Mouse (Mus musculus) neural tube, embryonic 13.5 days (tissue): Measurements from ENCODE around the gene Vps37b. TPM values are rescaled to one million over a fixed set of nuclear protein-coding genes. Genes with fewer than 3 reads are reported as not detected.

Source experiments
- ATAC-seq: fragments of 200-750 bp; cut with Nextera tagmentation; 2 replicates; pipeline ENCODE4 v1.8.0; 2017; ENCODE audit warnings: low read depth, mild to moderate bottlenecking, moderate TSS enrichment, moderate library complexity
- H3K27ac ChIP-seq: fragments of 300-500 bp; sonication (generic); replicated peaks from 2 replicates; pipeline ENCODE4 v1.5.1; 2015; ENCODE audit warnings: moderate library complexity, mild to moderate bottlenecking, inconsistent platforms
- H3K27me3 ChIP-seq: fragments of 300-500 bp; sonication (generic); 2 replicates; pipeline ENCODE4 v1.6.1; 2015; ENCODE audit warnings: mild to moderate bottlenecking, inconsistent platforms
- H3K36me3 ChIP-seq: fragments of 300-500 bp; sonication (generic); 2 replicates; pipeline ENCODE4 v1.6.1; 2015; ENCODE audit warnings: mild to moderate bottlenecking, inconsistent platforms
- H3K4me1 ChIP-seq: fragments of 300-500 bp; sonication (generic); replicated peaks from 2 replicates; pipeline ENCODE4 v1.6.1; 2015; ENCODE audit warnings: inconsistent platforms
- H3K4me2 ChIP-seq: fragments of 300-500 bp; sonication (generic); 2 replicates; pipeline ENCODE4 v1.6.1; 2015; ENCODE audit warnings: inconsistent platforms, mild to moderate bottlenecking, moderate library complexity
- H3K4me3 ChIP-seq: fragments of 300-500 bp; sonication (generic); 2 replicates; pipeline ENCODE4 v1.5.1; 2015; ENCODE audit warnings: mild to moderate bottlenecking, inconsistent platforms
- H3K9ac ChIP-seq: fragments of 300-500 bp; sonication (generic); 2 replicates; pipeline ENCODE4 v1.6.1; 2015; ENCODE audit warnings: moderate library complexity, mild to moderate bottlenecking, inconsistent platforms
- H3K9me3 ChIP-seq: fragments of 300-500 bp; sonication (generic); 2 replicates; pipeline ENCODE4 v1.6.1; 2016; ENCODE audit warnings: inconsistent platforms
- WGBS: fragments of 180-500 bp; shearing (Covaris S2); methylation state at CpG from one replicate; pipeline ENCODE4 v1.1.7; 2015; 5-methylcytosine and 5-hydroxymethylcytosine counted together
- polyA plus RNA-seq: library from polyadenylated mRNA; unstranded; fragments of >200 nt; fragmentation: Nextera tagmentation; extraction: Ambion mirVana; gene quantifications from 2 replicates; pipeline ENCODE4 v1.2.1, GENCODE M21; 2015

Gene Vps37b
- polyA plus RNA-seq, 1 experiment from 2014 or later = 77.5 TPM

DNA sequence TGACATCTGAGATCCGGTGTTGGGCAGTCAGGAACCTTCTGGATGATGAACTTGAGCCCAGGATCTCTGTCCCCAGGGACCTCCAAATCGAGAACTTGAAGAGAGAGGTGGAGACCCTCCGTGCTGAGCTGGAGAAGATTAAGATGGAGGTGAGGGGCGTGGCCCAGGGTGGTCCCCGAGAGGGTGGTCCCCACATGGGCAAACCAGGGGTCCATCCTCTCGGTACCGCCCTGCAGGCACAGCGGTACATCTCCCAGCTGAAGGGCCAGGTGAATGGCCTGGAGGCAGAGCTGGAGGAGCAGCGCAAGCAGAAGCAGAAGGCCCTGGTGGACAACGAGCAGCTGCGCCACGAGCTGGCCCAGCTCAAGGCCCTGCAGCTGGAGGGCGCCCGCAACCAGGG, 35.4 kb downstream of the Vps37b start:
- 89% methylated on average over 14 of the region's 14 CpGs for WGBS
- H3K27me3 ChIP-seq = peaks cover 7% of the 10 kb centered on the region; the same call in 1 of the 2 replicates
- no peak overlapping the region for H3K4me2 ChIP-seq
- no peak overlapping the region for H3K9ac ChIP-seq
- H3K36me3 ChIP-seq = 0 out of 2 replicates have a peak, but pooled peaks cover 9% of the 10 kb centered on the region
- H3K4me1 ChIP-seq = peaks cover 39% of the 10 kb centered on the region
- H3K27ac ChIP-seq = no peak overlapping the region
- H3K4me3 ChIP-seq = no peak overlapping the region
- H3K9me3 ChIP-seq = no peaks in the 10 kb centered on the region
- no peak for ATAC-seq

DNA sequence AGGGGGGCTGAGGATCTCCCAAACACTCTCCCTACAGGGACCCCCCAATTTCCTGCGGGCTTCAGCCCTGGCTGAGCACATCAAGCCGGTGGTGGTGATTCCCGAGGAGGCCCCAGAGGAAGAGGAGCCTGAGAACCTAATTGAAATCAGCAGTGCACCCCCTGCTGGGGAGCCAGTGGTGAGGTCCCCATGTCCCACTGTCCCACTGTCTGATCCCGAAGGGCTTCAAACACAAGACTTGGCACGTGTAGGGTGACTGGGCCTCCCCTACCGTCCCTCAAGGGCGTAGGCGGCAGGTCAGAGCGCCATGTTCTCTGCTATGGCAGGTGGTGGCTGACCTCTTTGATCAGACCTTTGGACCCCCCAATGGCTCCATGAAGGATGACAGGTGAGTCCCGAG, 35.9 kb downstream of the Vps37b start:
- no peak overlapping the region for H3K4me3 ChIP-seq
- WGBS = 87% methylated on average over 10 of the region's 10 CpGs
- ATAC-seq = no peak

DNA sequence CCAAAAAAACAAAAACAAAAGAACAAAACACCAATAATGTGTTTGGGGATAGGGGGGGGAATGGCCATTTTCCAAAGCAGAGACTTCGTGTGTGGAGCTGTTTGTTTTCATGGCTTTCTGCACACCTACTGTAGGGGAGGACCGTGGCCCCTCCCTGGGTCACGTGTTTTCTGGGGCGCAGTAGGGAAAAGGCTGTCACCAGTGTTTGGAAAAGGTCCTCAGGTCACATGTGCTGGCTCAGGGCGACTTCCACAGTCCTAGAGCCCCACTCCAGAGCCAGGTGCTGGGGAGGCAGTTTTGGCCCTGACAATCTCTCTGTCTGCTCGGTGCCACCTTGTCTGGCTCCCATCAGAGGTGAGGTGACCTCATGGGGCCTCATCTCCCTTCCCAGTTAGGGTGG, 36.7 kb downstream of the Vps37b start:
- no peak for ATAC-seq
- Histone ChIP-seq H3K27me3 (peaks cover 17% of the 10 kb centered on the region; the same call in 1 of the 2 replicates), H3K4me1 (peaks cover 46% of the 10 kb centered on the region), H3K4me3 (no peak overlapping the region), H3K9ac (no peak overlapping the region), H3K36me3 (0 out of 2 replicates have a peak, but pooled peaks cover 6% of the 10 kb centered on the region), H3K27ac (no peak overlapping the region), H3K9me3 (no peaks in the 10 kb centered on the region), H3K4me2 (no peak overlapping the region)
- WGBS = 81% methylated on average over 6 of the region's 6 CpGs

More for the DNA sequence above, 35.9 kb downstream of the Vps37b start:
- Histone ChIP-seq H3K36me3 (0 out of 2 replicates have a peak, but pooled peaks cover 7% of the 10 kb centered on the region), H3K4me2 (no peak overlapping the region), H3K9me3 (no peaks in the 10 kb centered on the region), H3K27me3 (peaks cover 12% of the 10 kb centered on the region; the same call in 1 of the 2 replicates), H3K9ac (no peak overlapping the region), H3K4me1 (peaks cover 41% of the 10 kb centered on the region), H3K27ac (no peak overlapping the region)

DNA sequence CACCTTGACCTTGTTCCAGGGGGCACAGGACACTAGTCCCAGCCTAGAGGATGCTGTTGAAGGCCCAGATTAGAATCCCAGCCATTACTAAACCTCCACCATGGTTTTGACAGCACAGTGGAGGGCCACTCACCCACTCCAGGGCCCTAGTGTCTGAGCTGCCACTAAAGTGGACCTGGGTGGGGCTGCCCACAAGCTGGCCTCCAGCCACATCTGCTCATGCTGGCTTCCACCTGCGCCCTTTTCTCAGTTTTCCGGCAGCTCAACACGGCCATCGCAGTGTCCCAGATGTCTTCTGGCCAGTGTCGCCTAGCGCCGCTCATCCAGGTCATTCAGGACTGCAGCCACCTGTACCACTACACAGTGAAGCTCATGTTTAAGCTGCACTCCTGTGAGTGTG, 37.6 kb downstream of the Vps37b start:
- Histone ChIP-seq H3K9me3 (no peaks in the 10 kb centered on the region), H3K9ac (no peak overlapping the region), H3K4me1 (peaks cover 55% of the 10 kb centered on the region), H3K4me2 (no peak overlapping the region), H3K36me3 (0 out of 2 replicates have a peak, but pooled peaks cover 6% of the 10 kb centered on the region), H3K4me3 (no peak overlapping the region), H3K27me3 (peaks cover 17% of the 10 kb centered on the region; the same call in 1 of the 2 replicates), H3K27ac (no peak overlapping the region)
- ATAC-seq = no peak
- WGBS = 89% methylated on average over 7 of the region's 7 CpGs

DNA sequence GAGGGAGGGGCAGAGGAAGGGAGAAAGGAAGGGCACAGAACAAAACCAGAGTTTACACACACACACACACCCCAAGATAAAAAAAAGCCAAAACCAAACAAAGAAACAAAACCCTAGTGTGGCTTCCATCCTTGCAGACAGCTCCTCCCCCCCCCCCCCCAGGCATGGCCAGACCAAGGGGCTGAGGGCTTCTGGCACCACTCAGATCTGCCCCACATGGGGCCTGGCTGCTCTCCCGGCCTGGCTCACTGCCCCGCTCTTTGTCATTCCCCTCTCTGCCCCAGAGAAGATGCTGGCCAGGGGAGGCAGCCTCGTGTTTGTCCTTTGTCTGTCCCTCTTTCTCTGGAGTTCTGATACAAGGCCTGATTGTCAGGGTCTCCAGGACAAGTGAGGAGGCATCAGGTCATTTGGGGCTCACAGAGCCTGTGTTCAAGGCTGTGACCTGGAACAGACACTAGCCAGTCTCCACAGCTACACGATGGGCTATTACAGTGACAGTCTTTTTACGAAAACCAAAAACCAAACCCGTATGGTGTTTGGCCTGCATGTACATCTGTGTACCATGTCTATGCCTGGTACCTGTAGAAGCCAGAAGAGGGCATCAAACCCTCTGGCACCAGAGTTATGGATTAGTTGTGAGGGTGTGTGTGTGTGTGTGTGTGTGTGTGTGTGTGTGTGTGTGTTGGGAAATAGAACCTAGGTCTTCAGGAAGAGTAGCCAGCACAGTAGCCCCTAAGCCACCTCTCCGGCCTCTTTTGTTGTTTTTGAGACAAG, 38.6 kb downstream of the Vps37b start:
- Histone ChIP-seq H3K36me3 (0 out of 2 replicates have a peak, but pooled peaks cover 6% of the 10 kb centered on the region), H3K4me2 (no peak overlapping the region), H3K9ac (no peak overlapping the region), H3K4me3 (no peak overlapping the region), H3K27me3 (peaks cover 26% of the 10 kb centered on the region), H3K4me1 (peaks cover 62% of the 10 kb centered on the region), H3K27ac (peak overlapping the region; percentile 81), H3K9me3 (no peaks in the 10 kb centered on the region)
- ATAC-seq = peak; percentile 82
- 50% methylated on average over 7 of the region's 7 CpGs for WGBS

DNA sequence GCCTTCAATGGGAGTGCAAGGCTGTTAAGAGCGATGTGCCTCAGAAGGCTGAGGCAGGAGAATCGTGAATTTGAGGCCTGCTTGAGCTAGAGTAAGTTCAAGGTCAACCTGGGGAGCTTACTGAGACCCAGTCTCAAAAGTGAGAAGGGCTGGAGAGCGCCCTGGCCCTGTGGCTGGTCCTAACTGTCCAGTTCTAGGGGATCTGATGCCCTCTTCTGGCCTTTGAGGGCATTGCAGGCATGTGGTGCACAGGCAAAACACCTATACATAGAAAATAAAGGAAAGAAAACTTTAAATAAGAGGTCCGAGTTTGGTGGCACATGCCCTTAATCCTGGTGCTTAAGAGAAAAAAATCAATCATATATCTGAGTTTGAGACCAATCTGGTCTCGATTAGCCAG, 39.3 kb downstream of the Vps37b start:
- Histone ChIP-seq H3K9ac (no peak overlapping the region), H3K4me2 (no peak overlapping the region), H3K4me1 (peaks cover 61% of the 10 kb centered on the region), H3K36me3 (0 out of 2 replicates have a peak, but pooled peaks cover 6% of the 10 kb centered on the region), H3K9me3 (no peaks in the 10 kb centered on the region), H3K4me3 (no peak overlapping the region), H3K27me3 (peaks cover 32% of the 10 kb centered on the region), H3K27ac (peak overlapping the region; percentile 81)
- peak; percentile 40; the same call in 1 of the 2 replicates for ATAC-seq
- WGBS = 31% methylated on average over 5 of the region's 5 CpGs

DNA sequence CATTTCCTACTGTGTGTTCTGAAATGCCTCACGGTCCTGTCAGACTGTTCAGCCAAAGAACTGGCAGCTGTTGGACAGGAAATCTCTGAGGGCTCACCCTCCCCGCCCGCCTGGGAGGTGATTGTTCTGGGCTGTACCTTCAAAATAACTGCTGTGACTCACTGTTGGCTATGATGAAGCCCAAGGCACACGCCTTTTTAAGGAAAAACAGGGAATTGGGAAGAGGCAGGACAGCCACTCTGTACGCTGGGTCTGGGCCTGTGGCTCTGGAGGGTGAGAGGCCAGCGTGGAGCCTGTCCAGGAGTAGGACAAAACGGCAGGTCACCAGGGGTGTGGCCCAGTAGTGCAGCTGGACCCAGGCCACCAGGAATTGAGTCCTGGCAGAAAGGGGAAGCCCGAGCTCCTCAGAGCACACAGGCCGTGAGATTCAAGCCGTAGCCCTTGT, 39.9 kb downstream of the Vps37b start:
- WGBS = 77% methylated on average over 10 of the region's 10 CpGs
- ATAC-seq = no peak
- H3K27ac ChIP-seq = peak overlapping the region; percentile 81; the same call in 1 of the 2 replicates

DNA sequence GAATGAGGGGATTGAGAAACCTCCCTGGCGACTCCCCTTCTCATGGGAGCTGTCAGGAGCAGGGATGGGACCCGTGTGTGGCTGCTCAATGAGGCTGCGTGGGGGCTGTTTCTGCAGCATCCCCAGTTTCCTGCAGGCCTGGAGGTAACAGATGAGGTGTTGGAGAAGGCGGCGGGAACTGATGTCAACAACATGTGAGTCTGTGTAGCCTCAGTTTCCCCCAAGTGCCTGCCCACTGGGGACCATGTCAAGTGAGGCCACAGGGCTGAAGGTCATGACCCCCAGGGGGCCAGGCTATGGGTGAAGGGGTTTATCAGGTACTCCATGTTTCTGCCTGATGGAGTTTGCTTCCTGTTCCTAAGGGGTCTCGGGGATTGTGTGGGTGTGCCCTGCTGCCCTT, 40.7 kb downstream of the Vps37b start:
- Histone ChIP-seq H3K27ac (no peak overlapping the region), H3K4me2 (no peak overlapping the region), H3K4me3 (no peak overlapping the region), H3K9me3 (no peaks in the 10 kb centered on the region), H3K27me3 (peaks cover 46% of the 10 kb centered on the region), H3K4me1 (peaks cover 58% of the 10 kb centered on the region), H3K36me3 (no peaks in the 10 kb centered on the region), H3K9ac (0 out of 2 replicates have a peak overlapping the region, but pooled peaks have one; percentile 14)
- ATAC-seq = no peak
- 80% methylated on average over 6 of the region's 6 CpGs for WGBS

More for the DNA sequence above, 39.9 kb downstream of the Vps37b start:
- Histone ChIP-seq H3K4me1 (peaks cover 61% of the 10 kb centered on the region), H3K4me2 (no peak overlapping the region), H3K9me3 (no peaks in the 10 kb centered on the region), H3K4me3 (no peak overlapping the region), H3K27me3 (peaks cover 38% of the 10 kb centered on the region), H3K9ac (no peak overlapping the region), H3K36me3 (0 out of 2 replicates have a peak, but pooled peaks cover under 1% of the 10 kb centered on the region)

DNA sequence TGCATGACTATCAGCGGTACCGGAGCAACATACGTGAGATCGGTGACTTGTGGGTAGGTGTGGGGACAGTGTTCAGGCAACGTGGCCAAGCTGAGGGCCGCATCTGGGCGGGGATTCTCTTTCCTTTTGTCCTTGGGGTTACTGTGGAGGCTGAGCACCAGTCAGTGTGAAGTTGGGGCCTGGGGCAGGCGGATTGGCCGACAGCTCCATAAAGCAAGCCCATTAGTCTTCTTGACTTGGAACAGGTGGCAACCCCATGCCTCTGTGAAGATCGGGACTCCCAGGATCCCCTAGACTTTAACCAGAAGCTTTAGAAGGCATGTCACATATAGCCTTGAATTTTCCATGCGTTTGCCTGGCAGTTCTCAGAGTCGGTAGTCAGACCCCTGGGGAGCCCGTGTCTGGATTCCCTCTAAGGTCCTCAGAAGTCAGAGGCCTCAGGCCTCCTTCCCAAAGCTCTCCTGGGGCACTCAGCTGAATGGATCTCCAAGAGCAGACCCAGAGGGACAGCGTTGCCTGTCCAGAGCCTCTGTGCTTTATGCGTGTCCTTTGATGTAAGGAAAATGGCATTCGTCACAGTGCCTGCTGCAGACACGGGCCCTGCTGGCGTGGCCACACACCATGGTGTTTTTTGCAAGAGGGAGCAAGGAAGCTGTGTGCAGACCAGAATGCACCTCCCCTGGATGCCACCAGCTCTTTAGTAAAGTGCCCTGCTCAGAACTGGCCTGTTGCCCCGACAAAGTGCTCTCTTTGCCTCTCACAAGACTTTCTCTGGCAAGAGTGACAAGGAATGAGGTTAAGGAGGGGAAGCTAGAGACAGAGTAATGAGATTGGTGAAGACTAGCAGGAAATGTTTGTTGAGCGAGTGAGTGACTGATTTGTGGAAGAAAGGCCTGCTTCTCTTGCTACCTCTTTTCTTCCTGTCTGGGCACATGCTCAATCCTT, 41.9 kb downstream of the Vps37b start:
- peak; percentile 47 for ATAC-seq
- H3K9ac ChIP-seq = 0 out of 2 replicates have a peak overlapping the region, but pooled peaks have one; percentile 6
- WGBS = 35% methylated on average over 20 of the region's 20 CpGs
- H3K9me3 ChIP-seq = no peaks in the 10 kb centered on the region
- peaks cover 56% of the 10 kb centered on the region for H3K27me3 ChIP-seq
- no peaks in the 10 kb centered on the region for H3K36me3 ChIP-seq
- no peak overlapping the region for H3K4me3 ChIP-seq
- no peak overlapping the region for H3K4me2 ChIP-seq
- H3K4me1 ChIP-seq = peaks cover 58% of the 10 kb centered on the region
- H3K27ac ChIP-seq = no peak overlapping the region

DNA sequence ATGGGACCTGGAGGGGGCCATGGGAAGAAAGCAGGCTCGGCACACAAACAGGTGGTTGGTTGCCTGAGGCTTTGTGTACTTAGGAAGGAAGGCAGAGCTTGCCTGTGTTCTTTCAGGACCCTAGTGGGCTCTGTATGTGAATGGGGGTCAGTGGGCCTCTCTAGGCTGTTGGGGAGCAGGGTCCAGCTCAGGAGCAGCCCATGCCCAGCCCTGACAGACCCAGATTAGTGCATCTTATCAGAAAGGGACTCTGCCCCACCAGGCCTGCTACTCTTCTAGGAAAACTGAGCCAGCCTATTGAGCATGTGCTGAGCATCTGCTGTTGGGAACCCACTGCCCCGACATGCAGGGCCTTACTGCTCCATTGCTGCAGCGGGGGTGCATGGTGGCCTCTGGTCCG, 44.6 kb downstream of the Vps37b start:
- H3K36me3 ChIP-seq = no peaks in the 10 kb centered on the region
- 71% methylated on average over 4 of the region's 4 CpGs for WGBS
- peaks cover 72% of the 10 kb centered on the region for H3K27me3 ChIP-seq
- no peaks in the 10 kb centered on the region for H3K9me3 ChIP-seq
- H3K4me2 ChIP-seq = no peak overlapping the region
- H3K4me1 ChIP-seq = peaks cover 44% of the 10 kb centered on the region
- no peak overlapping the region for H3K27ac ChIP-seq
- H3K4me3 ChIP-seq = no peak overlapping the region
- ATAC-seq = no peak
- H3K9ac ChIP-seq = no peak overlapping the region

DNA sequence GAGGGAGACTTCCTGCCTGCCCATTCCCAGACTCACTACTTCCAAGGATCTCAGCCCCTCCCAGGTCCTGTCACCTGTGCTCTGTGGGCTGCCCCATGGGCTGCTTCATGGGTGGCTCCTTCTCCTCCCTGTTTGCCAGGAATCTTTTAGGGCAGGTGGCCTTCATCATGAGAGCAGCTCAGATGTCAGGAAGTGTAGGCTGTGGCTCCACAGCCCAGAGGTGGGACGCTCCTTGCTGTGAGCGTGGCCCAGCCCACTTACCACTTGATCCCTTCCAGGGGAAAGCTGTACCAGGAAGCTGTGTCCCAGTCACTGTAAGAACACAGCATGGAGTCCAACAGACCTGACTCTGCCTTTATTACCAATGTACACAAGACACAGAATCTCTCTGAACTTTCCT, 45.1 kb downstream of the Vps37b start:
- no peaks in the 10 kb centered on the region for H3K36me3 ChIP-seq
- 97% methylated on average over 2 of the region's 2 CpGs for WGBS
- H3K4me3 ChIP-seq = no peak overlapping the region
- no peak for ATAC-seq
- peaks cover 38% of the 10 kb centered on the region for H3K4me1 ChIP-seq
- H3K27me3 ChIP-seq = peaks cover 67% of the 10 kb centered on the region
- no peaks in the 10 kb centered on the region for H3K9me3 ChIP-seq
- H3K9ac ChIP-seq = no peak overlapping the region
- no peak overlapping the region for H3K27ac ChIP-seq
- no peak overlapping the region for H3K4me2 ChIP-seq

DNA sequence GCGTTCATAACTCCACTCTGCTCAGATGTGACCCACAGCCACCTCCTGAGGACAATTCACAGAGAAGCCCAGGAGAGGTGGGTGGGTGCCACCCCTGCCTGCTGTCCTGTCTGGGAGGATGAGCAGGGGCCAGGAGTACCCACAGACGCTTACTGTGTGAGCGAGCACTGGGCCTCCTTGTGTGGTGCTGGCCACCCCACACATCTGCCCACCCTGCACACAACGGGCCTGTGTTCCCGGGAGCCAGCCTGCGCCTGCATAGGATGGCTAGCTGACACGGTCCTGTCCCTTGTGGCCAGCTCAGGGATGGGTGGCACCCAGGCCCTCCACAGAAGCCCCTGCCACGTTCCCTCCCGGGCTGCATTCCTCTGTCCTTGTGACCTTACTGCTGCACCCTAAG, 46.6 kb downstream of the Vps37b start:
- Histone ChIP-seq H3K27me3 (peaks cover 55% of the 10 kb centered on the region), H3K9ac (no peak overlapping the region), H3K27ac (no peak overlapping the region), H3K4me3 (no peak overlapping the region), H3K9me3 (no peaks in the 10 kb centered on the region), H3K4me2 (no peak overlapping the region), H3K4me1 (peaks cover 29% of the 10 kb centered on the region), H3K36me3 (no peaks in the 10 kb centered on the region)
- no peak for ATAC-seq
- 74% methylated on average over 9 of the region's 9 CpGs for WGBS
